Mouse (Mus musculus) heart, postnatal 36 days (tissue): Measurements from ENCODE around the gene Spink2. TPM values are rescaled to one million over a fixed set of nuclear protein-coding genes. Genes with fewer than 3 reads are reported as not detected.
"Not testable (repeated sequence)": the region's sequence is repeated elsewhere in the genome, so short reads cannot be mapped to it uniquely, and the experiment has no call there.

ENCODE experiments used
- DNase-seq, 2 experiments: peaks; one replicate each; pipeline ENCODE4 v3.0.0; 2021 to 2022
- intact Hi-C: fragments of 180-260 bp; cut with DNase I; formaldehyde crosslinking; loops from one replicate; pipeline ENCODE4 v1.15.1; 2025
- total RNA-seq, 2 experiments: library from RNA; stranded (reverse); gene quantifications; 2 replicates each; pipeline ENCODE4 v1.2.3; 2021

Spink2 gene
- total RNA-seq, 2 experiments from 2014 or later = 0.53 TPM; not detected in 1

GRCm38 (mm10) chr5:77202238-77202637 lies 9.0 kb downstream of the Spink2 start:
- intact Hi-C loops = no loop called here

GRCm38 (mm10) chr5:77200695-77201094 lies 10.6 kb downstream of the Spink2 start:
- no peak for DNase-seq
- intact Hi-C loops = no loop called here

More at GRCm38 (mm10) chr5:77202238-77202637, 9.0 kb downstream of the Spink2 start:
- DNase-seq = no peak

GRCm38 (mm10) chr5:77193951-77194350 lies 17.3 kb downstream of the Spink2 start:
- intact Hi-C loops = no loop called here
- peak in 1 of 2 experiments; percentile 61 for DNase-seq

GRCm38 (mm10) chr5:77193266-77193665 lies 18.0 kb downstream of the Spink2 start:
- intact Hi-C loops = no loop called here
- DNase-seq = no peak

- DNase-seq = no peak
- intact Hi-C loops = no loop called here
Measured at GRCm38 (mm10) chr5:77191631-77192030, 19.6 kb downstream of the Spink2 start.

GRCm38 (mm10) chr5:77191106-77191505 lies 20.2 kb downstream of the Spink2 start:
- DNase-seq = no peak
- intact Hi-C loops = no loop called here

- no peak for DNase-seq
- intact Hi-C loops = no loop called here
Measured at GRCm38 (mm10) chr5:77188738-77189137, 22.5 kb downstream of the Spink2 start.

- DNase-seq = no peak
- intact Hi-C loops = no loop called here
Measured at GRCm38 (mm10) chr5:77185351-77185750, 25.9 kb downstream of the Spink2 start.

- intact Hi-C loops, DNase-seq: not testable (repeated sequence)
Measured at GRCm38 (mm10) chr5:77183876-77184275, 27.4 kb downstream of the Spink2 start.

GRCm38 (mm10) chr5:77183338-77183737 lies 27.9 kb downstream of the Spink2 start:
- intact Hi-C loops = no loop called here
- no peak for DNase-seq

GRCm38 (mm10) chr5:77181508-77181907 lies 29.8 kb downstream of the Spink2 start:
- peak; percentile 50 to 58 for DNase-seq
- intact Hi-C loops = no loop called here

GRCm38 (mm10) chr5:77178976-77179375 lies 32.3 kb downstream of the Spink2 start:
- intact Hi-C loops = no loop called here

GRCm38 (mm10) chr5:77178008-77178407 lies 33.3 kb downstream of the Spink2 start:
- intact Hi-C loops = no loop called here
- DNase-seq = peak; percentile 36 to 40

More at GRCm38 (mm10) chr5:77178976-77179375, 32.3 kb downstream of the Spink2 start:
- no peak for DNase-seq

- intact Hi-C loops = loop anchor here (5.0 kb wide), 1 partner anchor 43 kb away; no protein-coding TSS in a partner anchor
- DNase-seq = no peak
Measured at GRCm38 (mm10) chr5:77174779-77175178, 36.5 kb downstream of the Spink2 start.

GRCm38 (mm10) chr5:77170593-77170992 lies 40.7 kb downstream of the Spink2 start:
- intact Hi-C loops = loop anchor here (1.0 to 5.0 kb wide), 3 partner anchors 47 to 172 kb away; no protein-coding TSS in a partner anchor
- peak in 1 of 2 experiments; percentile 36 for DNase-seq

GRCm38 (mm10) chr5:77167306-77167945 lies 43.8 kb downstream of the Spink2 start:
- DNase-seq = no peak

GRCm38 (mm10) chr5:77165703-77166625 lies 45.3 kb downstream of the Spink2 start:
- intact Hi-C loops = no loop called here
- DNase-seq = no peak

More at GRCm38 (mm10) chr5:77167306-77167945, 43.8 kb downstream of the Spink2 start:
- intact Hi-C loops = no loop called here

- DNase-seq = no peak
- intact Hi-C loops = no loop called here
Measured at GRCm38 (mm10) chr5:77163597-77163996, 47.7 kb downstream of the Spink2 start.

GRCm38 (mm10) chr5:77162566-77162965 lies 48.7 kb downstream of the Spink2 start:
- intact Hi-C loops = no loop called here
- no peak for DNase-seq

- intact Hi-C loops = loop anchor here (5.0 kb wide), 1 partner anchor 36 kb away; no protein-coding TSS in a partner anchor
- DNase-seq = no peak
Measured at GRCm38 (mm10) chr5:77157777-77158540, 53.3 kb downstream of the Spink2 start.
